Mouse (Mus musculus): ENCODE results near the gene Nobox.

Nobox gene

GRCm38 (mm10) chr6:43278247-43278646 is 31.1 kb downstream of the Nobox start:
- no peak for DNase-seq (ENCODE audit: extremely low spot score, low read depth, low spot score)

GRCm38 (mm10) chr6:43274123-43274522 is 35.2 kb downstream of the Nobox start:
- DNase-seq (ENCODE audit: extremely low spot score, low read depth, low spot score), result no peak

- no peak for DNase-seq (ENCODE audit: extremely low spot score, low read depth, low spot score)
These were observed 36.8 kb downstream of the Nobox start for GRCm38 (mm10) chr6:43272597-43272996.

- DNase-seq (ENCODE audit: extremely low spot score, low read depth, low spot score), result no peak
These were observed 43.0 kb downstream of the Nobox start for GRCm38 (mm10) chr6:43266356-43266755.

GRCm38 (mm10) chr6:43265363-43266041 is 43.9 kb downstream of the Nobox start, which contains the start of gene Arhgef5:
Gene Arhgef5, plus strand, starts transcription at chr6:43265582.
- DNase-seq (ENCODE audit: extremely low spot score, low read depth, low spot score), result no peak

GRCm38 (mm10) chr6:43260756-43261155 is 48.6 kb downstream of the Nobox start:
- no peak for DNase-seq (ENCODE audit: extremely low spot score, low read depth, low spot score)

GRCm38 (mm10) chr6:43254193-43254926 is 55.0 kb downstream of the Nobox start:
- DNase-seq (ENCODE audit: extremely low spot score, low read depth, low spot score), result no peak

Data from hindlimb bud, embryonic 11.5 days (tissue).